Mouse (Mus musculus) liver, embryonic 14.5 days (tissue): ENCODE measurements at regions not wholly inside any gene's neighbourhood (a gene's known extent, or its start where the extent isn't known, plus 50 kb on each side); places are given as distances from the start of the nearest gene placed in this dataset.
A peak's percentile ranks its signal among the peaks of the same experiment; 100 is the strongest.

Source experiments
- ATAC-seq: fragments of 200-750 bp; cut with Nextera tagmentation; 2 replicates; pipeline ENCODE4 v1.8.0; 2017; ENCODE audit warnings: moderate number of reproducible peaks, mild to moderate bottlenecking, moderate library complexity; ENCODE audit not compliant: insufficient read depth
- DNase-seq, 3 experiments: peaks; one replicate each; pipeline ENCODE4 v3.0.0-alpha.2; 2012 to 2013; ENCODE audit warnings: low read depth in 3 of 3, low spot score in 3 of 3
- H3K27ac ChIP-seq: fragments of 300-500 bp; sonication (generic); 2 replicates; pipeline ENCODE4 v1.5.1; 2014; ENCODE audit warnings: moderate library complexity, mild to moderate bottlenecking, control low read depth, inconsistent platforms
- H3K27me3 ChIP-seq: fragments of 300-500 bp; sonication (generic); 2 replicates; pipeline ENCODE4 v1.6.1; 2014; ENCODE audit warnings: mild to moderate bottlenecking, low read length, moderate library complexity; ENCODE audit not compliant: control insufficient read depth, insufficient read depth
- H3K36me3 ChIP-seq: fragments of 300-500 bp; sonication (generic); replicated peaks from 2 replicates; pipeline ENCODE4 v1.6.1; 2014; ENCODE audit warnings: low read depth; ENCODE audit not compliant: control insufficient read depth, insufficient read depth
- H3K4me1 ChIP-seq, 2 experiments: fragments of 200-500 bp in 1 of 2; fragments of 300-500 bp in 1 of 2; sonication (generic) in 1 of 2; replicated peaks; 2 replicates each; pipeline ENCODE4 v1.6.1; 2012 to 2014; ENCODE audit warnings: antibody characterized with exemption in 1 of 2, inconsistent platforms in 1 of 2, low read length in 1 of 2; ENCODE audit not compliant: control insufficient read depth in 2 of 2, insufficient read depth in 2 of 2
- H3K4me2 ChIP-seq: fragments of 300-500 bp; sonication (generic); 2 replicates; pipeline ENCODE4 v1.6.1; 2014; ENCODE audit warnings: low read depth, mild to moderate bottlenecking, control low read depth, moderate library complexity
- H3K4me3 ChIP-seq, 2 experiments: fragments of 200-500 bp in 1 of 2; fragments of 300-500 bp in 1 of 2; sonication (generic) in 1 of 2; 2 replicates each; pipeline ENCODE4 v1.5.1; 2012 to 2014; ENCODE audit warnings: low read depth in 2 of 2, low read length in 2 of 2, mild to moderate bottlenecking in 2 of 2, control low read depth in 1 of 2, inconsistent platforms in 1 of 2, moderate library complexity in 1 of 2; ENCODE audit not compliant: insufficient read depth in 1 of 2
- H3K9ac ChIP-seq: fragments of 300-500 bp; sonication (generic); replicated peaks from 2 replicates; pipeline ENCODE4 v1.6.1; 2014; ENCODE audit warnings: mild to moderate bottlenecking, control low read depth, moderate library complexity
- H3K9me3 ChIP-seq: fragments of 300-500 bp; sonication (generic); 2 replicates; pipeline ENCODE4 v1.6.1; 2016; ENCODE audit warnings: low read length, mixed read lengths; ENCODE audit not compliant: control insufficient read depth
- CTCF ChIP-seq: IDR thresholded peaks from 2 replicates; pipeline ENCODE4 v1.5.1; 2016; ENCODE audit warnings: antibody characterized with exemption, low read depth, control low read depth
- EP300 ChIP-seq: IDR thresholded peaks from 2 replicates; pipeline ENCODE4 v1.6.1; 2016; ENCODE audit warnings: antibody characterized with exemption, low read depth
- WGBS: fragments of 180-500 bp; shearing (Covaris S2); extraction: QIAGEN DNeasy Blood & Tissue Kit; methylation state at CpG from one replicate; pipeline ENCODE4 v1.1.7; 2014; ENCODE audit not compliant: insufficient replicate concordance; 5-methylcytosine and 5-hydroxymethylcytosine counted together

DNA sequence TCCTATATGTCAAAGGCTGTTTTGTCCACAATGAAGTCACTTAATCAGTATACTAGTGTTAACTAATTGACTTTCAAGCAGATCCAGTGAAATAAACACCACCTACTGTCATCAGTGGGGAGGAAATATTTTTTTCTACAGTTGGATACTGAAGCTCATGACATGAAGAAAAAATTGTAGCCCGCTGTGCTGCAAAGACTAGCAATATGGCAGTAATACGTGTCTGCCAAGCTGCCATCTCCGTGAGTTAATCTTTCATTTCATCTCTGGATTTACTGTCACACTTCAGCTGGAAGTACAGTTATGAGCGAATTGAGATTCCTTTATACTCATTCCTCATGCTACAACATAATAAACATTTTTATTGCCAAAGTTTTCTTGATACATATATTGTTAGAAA lies 1311.3 kb upstream of the Sel1l start:
- WGBS: 63% methylated on average over 4 of the region's 4 CpGs
- ATAC-seq: no peak
- Histone ChIP-seq H3K4me3 (no peak overlapping the region), H3K4me1 (no peaks in the 10 kb centered on the region), H3K4me2 (no peak overlapping the region), H3K27me3 (no peaks in the 10 kb centered on the region), H3K9ac (no peak overlapping the region), H3K36me3 (no peaks in the 10 kb centered on the region), H3K27ac (no peak overlapping the region), H3K9me3 (no peaks in the 10 kb centered on the region)
- no peak for DNase-seq
- no peak for TF ChIP-seq EP300
- no peak for TF ChIP-seq CTCF

DNA sequence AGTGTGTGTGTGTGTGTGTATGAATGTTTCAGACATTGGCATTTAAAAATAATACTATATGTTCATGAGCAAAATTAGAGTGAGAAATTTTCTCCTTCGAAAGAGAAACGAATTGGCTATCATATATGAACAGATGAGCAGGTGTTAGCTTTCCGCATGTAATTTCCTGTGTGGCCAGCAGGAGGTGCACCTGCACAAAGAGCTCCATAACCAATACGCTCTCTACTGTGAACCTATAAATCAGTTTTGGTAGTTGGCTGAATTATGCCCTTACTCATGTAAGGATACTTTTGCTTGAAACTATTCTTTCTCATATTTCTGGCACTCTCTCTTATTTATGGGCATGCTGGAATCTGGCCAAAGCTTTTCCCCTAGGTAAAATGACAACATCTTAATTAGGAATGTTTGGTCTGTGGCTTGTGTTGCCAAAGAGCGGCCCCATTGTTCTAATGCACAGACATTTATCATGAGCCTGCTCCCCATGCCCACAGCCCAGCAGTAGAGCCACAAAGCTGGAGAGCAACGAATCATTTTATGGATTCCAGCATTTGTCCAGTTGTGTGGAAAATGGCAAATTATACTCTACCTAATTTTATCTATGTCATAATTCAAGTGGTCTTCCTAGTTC lies 1303.8 kb upstream of the Sel1l start:
- no peaks in the 10 kb centered on the region for H3K9me3 ChIP-seq
- DNase-seq (peak in 1 of 3 experiments; percentile 2), ATAC-seq (no peak)
- 35% methylated on average over 6 of the region's 6 CpGs for WGBS
- no peak overlapping the region for H3K9ac ChIP-seq
- TF ChIP-seq CTCF: peak; percentile 57
- TF ChIP-seq EP300: no peak
- no peak overlapping the region for H3K4me3 ChIP-seq
- H3K4me2 ChIP-seq: no peak overlapping the region
- no peaks in the 10 kb centered on the region for H3K27me3 ChIP-seq
- H3K36me3 ChIP-seq: no peaks in the 10 kb centered on the region
- no peak overlapping the region for H3K27ac ChIP-seq
- no peaks in the 10 kb centered on the region for H3K4me1 ChIP-seq

DNA sequence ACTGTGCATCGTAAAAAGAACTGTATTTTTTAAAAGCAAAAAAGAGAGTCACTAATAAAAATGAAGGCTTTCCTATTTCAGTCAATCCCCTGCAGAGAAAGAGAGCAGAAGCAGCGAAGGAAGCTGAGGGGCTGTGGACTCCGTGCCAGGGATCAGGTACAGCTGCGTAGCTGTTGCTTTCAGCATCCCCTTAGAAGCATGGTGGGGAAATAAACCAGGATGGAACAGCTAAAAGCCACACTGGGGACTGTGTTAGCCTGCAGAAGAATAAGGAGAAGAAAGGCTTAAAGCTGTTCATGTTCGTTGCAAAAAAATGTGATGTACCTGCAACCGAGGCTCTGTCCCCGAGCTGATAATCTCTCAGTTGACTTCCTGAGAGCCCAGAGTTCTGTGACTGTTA lies 1302.6 kb upstream of the Sel1l start:
- H3K27me3 ChIP-seq: no peaks in the 10 kb centered on the region
- H3K4me1 ChIP-seq: no peaks in the 10 kb centered on the region
- ATAC-seq (no peak), DNase-seq (no peak)
- H3K4me3 ChIP-seq: no peak overlapping the region
- WGBS: 55% methylated on average over 7 of the region's 7 CpGs
- no peaks in the 10 kb centered on the region for H3K36me3 ChIP-seq
- no peak overlapping the region for H3K27ac ChIP-seq
- H3K4me2 ChIP-seq: no peak overlapping the region
- no peaks in the 10 kb centered on the region for H3K9me3 ChIP-seq
- TF ChIP-seq EP300 (no peak), CTCF (no peak)
- H3K9ac ChIP-seq: no peak overlapping the region

DNA sequence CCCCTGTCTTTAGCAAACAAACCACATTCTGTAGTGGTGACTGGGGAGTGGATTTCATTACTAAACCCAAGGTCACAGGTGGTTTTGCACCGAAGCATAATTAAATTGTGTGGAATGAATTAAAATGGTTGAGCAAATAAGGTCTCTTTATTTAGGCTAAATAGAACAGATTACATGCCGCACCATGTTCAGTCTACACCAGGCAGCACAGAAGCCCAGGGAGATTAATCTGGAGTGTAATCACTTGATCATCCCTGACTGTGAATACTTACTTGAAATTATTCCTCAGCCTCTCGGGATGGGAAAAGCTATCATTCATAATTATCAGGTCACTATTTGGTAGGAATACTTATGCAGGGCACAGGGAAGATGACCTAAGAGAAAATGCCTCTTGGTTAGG lies 1293.3 kb upstream of the Sel1l start:
- TF ChIP-seq CTCF (no peak), EP300 (no peak)
- DNase-seq (no peak), ATAC-seq (no peak)
- H3K4me1 ChIP-seq: no peaks in the 10 kb centered on the region
- no peak overlapping the region for H3K4me2 ChIP-seq
- no peaks in the 10 kb centered on the region for H3K27me3 ChIP-seq
- no peaks in the 10 kb centered on the region for H3K36me3 ChIP-seq
- 67% methylated on average over 3 of the region's 3 CpGs for WGBS
- no peak overlapping the region for H3K9ac ChIP-seq
- no peak overlapping the region for H3K27ac ChIP-seq
- H3K4me3 ChIP-seq: no peak overlapping the region
- H3K9me3 ChIP-seq: no peaks in the 10 kb centered on the region

DNA sequence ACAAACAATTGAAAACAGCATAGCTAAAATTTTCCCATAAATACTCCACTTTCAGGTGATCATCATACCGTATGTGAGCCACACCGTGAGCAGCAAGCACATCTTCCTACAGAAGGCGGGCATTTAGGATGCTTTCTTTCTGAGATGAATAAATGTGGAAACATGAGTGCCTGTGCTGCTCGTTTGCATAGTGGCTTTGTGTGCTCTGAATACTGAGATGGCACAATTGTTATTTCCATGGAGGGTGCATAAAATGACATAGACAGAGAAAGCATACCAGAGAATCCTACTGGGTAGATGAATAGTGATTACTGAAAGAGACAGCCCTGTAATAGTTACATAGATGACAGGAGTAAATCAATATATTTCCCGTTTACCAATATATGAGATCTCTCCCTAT lies 1287.4 kb upstream of the Sel1l start:
- Histone ChIP-seq H3K9me3 (no peaks in the 10 kb centered on the region), H3K27ac (no peak overlapping the region), H3K27me3 (no peaks in the 10 kb centered on the region), H3K4me2 (no peak overlapping the region), H3K4me3 (no peak overlapping the region), H3K36me3 (no peaks in the 10 kb centered on the region), H3K9ac (no peak overlapping the region), H3K4me1 (no peaks in the 10 kb centered on the region)
- TF ChIP-seq EP300 (no peak), CTCF (no peak)
- no peak for ATAC-seq
- WGBS: 66% methylated on average over 5 of the region's 5 CpGs
- DNase-seq: no peak
